Mouse (Mus musculus) kidney, adult 9 months (tissue): ENCODE measurements around the gene Lst1.
A peak's percentile ranks its signal among the peaks of the same experiment; 100 is the strongest.

Experiments used
- DNase-seq: peaks from one replicate; pipeline ENCODE4 v3.0.0; 2022

Lst1 gene

DNA sequence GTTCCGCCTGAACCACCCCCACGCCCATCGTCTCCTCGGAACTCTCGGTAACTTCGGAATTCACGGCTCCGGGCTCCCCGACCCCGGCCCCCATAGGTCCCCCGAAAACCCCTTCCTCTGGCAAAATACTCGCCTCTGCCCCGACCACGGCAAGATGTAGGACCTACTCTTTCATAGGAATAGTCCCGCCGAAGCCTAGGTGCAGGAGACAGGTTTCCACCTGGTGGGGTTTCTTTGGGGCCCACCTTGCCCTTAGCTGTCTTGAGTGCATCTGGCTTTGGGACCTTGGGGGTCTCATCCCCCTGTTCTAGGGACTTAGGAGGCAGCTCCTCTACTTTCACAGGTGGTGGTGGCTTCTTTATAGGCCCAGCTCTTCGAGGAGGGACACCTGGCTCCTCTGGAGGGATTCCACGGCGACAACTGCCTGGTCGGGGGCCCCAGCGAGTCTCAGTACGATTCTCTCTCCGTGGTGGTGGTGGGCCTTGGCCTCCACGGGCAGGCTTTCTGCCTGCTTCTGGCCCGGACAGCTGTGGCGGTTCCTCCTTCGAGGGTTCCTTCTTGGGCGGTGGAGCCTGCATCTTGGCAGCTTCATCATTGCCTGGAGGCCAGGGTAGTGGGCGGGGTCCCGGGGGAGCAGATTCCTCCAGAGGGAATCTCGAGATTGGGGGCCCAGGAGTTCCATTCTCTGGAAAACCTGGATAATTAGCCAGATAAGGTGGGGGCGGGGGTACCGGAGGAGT, 31.6 kb downstream of the Lst1 start:
- DNase-seq: no peak

DNA sequence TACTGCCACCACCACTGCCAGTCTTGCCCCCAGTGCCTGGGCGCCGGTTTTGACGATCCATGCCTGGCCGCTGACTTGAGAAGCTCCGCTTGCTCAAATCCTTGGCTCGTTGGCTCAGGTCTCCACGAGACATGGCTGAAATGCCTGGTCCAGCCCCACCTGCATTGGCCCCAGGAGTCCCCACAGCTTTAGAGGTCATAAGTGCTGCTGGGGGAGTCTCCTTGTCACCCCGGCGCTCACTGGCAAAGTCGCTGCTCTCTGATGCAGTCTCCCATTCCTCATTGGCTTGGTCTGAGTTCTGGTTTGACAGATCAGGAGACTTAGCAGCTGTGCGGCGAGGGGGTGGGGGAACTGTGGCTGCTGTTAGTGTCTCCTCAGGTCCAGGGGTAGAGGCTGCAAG, 32.8 kb downstream of the Lst1 start:
- no peak for DNase-seq

DNA sequence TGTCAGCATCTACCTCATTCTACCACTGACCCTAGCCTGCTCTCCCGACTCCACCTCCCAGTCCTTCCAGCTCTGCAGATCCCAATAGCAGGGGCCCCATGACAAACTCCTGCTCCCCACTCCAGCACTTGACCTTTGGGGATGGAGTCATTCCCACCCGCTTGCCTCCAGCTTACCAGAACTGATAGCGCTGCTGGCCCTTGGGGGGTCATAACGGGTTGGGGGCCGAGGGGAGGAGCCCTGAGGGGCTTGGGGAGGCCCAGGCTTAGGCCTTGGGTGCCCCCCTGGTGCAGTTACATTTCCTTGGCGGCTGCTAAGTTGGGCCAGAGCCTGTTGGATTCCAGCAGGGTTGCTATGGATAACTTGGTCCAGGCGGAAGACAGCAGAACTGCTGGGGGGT, 33.6 kb downstream of the Lst1 start:
- DNase-seq: no peak

DNA sequence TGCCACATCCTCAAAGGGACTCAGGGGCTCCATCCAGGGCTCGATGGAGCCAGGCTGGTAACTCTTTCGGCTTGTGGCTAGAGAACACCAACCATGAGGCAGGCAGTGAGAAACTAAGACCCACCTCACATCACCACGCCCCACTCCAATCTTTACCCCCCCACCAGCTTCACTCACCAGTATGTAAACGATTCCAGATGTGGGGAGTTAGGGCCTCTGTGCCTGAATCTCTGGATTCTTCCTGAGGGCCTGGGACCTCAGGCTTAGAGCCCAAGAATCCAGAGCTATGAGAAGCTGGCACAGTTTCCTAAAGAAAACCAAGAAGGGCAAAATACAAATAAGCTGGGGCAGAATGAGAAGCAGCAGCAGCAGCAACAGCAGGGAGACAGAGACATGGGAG, 34.3 kb downstream of the Lst1 start:
- no peak for DNase-seq

DNA sequence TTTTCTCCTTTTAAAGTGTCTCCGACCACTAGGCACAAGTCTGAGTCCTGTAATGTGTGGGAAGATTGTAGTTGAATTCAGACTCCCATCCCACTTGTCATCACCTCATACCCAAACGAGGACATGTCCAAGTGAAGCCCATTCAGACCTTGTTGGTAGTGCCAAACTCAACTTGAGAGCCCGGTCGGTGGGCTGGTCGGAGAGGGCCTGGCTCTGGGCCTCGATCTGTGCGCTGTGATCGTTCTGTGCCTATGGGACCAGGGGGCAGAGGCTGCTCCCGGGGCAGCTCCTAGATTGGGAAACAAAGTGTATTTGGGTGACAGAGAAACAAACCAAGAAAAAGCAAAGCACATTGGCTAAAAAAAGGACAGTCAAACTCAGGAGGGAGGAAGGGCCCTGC, 35.2 kb downstream of the Lst1 start:
- no peak for DNase-seq

DNA sequence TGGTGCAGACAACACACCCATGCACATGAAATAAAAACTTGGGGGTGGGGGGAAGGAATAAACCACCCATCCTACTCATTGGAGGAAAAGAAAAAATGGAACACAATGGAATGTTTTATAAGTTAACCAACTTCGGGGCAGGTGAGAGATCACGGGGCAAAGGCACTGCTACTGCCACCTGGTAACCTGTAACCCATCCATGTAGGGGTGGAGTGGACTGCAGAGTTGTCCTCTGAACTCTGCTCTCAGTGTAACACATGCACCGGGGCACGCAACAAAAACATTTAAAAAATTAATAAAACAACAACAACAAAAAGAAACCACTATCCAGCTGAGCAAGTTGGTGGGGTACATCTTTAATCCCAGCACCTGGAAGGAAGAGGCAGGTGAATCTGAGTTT, 36.1 kb downstream of the Lst1 start:
- peak; percentile 62 for DNase-seq

DNA sequence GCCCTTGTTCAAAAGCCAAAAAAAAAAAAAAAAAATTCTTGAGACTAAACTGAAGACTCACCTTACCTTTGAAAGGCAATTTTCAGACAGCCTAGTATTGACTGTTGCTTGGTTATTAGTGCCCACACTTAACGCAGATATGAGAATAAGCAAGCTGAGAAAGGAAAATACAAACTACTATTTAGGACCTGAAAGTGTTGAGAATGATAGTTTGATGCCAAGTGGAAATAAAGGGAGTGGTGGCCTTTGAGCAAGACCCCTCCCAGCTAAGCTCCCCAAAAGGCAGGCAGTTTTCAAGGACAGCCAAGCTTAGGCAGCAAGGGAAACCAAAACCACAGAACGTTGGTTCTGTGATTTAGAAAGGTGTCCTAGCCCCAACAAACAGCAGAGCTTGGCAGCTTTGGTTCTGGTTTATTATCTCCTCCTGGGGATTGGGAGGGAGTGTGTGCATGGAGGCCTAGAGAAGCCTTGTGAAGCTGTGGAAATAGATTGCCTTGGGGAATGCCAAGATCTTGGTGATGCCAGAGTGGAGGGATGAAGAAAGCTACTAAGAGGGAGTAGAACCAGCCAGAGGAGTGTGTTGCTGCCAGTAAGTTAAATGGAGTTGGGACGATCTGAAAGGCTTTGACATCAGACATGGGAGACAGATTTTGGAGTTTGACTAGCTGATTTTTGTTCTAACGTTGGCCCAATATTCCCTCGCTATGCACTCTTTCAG, 40.2 kb downstream of the Lst1 start:
- no peak for DNase-seq

DNA sequence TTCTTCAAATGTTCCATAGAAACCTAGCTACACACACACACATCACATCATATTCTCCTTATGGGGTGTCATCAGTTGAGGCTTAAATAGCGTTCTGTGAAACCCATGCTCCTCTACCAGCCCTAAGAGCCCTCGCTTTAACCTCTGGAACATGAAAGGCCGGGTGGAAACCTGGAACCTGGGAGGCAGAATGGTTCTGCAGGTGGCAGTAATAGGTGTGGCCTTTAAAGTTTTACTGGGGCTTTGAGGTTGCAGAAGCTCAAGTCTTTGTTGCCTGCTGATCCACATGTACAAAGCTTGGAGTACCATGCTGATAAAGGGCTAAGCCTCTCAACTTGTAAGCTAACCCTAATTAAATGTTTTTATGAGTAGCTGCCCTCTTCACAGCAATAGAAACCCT, 40.9 kb downstream of the Lst1 start:
- no peak for DNase-seq

DNA sequence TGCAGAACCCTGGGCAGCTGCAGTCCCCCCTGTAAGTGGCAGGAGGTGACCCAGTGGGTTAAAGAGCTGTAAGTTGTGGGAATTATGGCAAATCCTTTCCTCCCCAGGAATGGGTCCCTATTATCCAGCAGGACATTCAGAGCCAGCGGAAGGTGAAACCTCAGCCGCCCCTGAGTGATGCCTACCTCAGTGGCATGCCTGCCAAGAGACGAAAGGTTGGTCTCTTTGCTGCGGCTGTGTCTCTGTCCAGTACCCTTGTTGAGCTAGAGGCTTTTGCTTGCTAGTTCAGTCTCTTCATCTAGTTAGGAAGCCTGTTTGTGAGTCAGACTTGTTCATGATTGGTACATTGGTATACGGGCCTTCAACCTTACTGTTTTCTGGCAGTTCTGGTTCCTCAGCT, 42.1 kb downstream of the Lst1 start:
- no peak for DNase-seq

DNA sequence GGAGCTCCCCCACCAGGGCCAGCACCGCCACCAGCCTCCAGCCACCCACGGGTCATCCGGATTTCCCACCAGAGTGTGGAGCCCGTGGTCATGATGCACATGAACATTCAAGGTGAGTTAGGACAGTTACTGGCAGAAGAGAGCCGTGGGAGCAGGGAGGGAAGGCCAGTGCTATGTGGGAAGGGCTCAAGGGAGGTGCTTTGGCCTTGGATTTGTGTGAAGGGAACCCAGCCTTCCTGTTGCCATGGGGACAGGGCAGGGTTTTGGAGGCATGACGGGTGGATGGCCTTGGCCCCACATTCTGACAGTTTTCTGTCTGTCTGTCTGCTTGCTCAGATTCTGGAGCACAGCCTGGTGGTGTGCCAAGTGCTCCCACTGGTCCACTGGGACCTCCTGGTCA, 46.3 kb downstream of the Lst1 start:
- no peak for DNase-seq

DNA sequence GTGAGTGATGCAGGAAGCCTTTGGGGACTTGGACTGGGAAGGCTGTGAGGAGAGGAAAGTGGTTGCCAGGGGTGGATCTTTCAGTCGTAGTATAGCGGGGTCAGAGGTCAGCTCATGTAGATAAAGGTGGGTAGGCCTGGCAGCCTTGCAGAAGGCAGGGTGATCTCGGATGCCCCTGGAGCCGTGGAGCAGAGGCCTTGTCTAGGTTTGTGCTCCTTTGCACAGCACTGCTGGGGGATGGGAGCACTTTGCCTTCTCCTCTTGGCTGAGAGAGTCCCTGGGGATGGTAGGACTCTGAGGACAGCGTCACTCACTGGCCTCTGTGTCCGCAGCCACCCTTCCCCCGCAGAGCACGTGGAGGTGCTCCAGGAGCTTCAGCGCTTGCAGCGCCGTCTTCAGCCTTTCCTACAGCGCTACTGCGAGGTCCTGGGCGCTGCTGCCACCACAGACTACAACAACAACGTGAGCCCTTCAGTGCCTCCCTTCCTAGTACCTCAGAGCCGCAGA, 47.7 kb downstream of the Lst1 start:
- no peak for DNase-seq

DNA sequence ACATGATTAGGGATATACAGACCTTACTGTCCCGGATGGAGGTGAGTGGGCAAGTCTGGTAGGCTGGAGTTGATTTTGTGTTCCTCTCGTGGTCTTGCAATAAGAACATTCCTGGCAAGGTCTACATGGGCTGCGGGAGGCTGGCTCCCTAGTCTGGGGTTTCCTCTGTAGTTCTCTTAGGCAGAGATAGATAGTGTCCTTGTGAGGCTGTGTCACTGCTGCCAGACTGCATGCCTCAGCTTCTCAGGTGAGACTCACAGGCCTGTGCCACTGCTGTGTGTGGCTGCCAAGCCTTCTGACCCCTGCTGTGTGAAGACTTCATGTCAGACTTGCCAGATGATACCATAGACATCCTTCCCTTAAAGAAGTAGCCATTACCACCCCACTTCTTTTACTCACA, 49.0 kb downstream of the Lst1 start:
- no peak for DNase-seq

DNA sequence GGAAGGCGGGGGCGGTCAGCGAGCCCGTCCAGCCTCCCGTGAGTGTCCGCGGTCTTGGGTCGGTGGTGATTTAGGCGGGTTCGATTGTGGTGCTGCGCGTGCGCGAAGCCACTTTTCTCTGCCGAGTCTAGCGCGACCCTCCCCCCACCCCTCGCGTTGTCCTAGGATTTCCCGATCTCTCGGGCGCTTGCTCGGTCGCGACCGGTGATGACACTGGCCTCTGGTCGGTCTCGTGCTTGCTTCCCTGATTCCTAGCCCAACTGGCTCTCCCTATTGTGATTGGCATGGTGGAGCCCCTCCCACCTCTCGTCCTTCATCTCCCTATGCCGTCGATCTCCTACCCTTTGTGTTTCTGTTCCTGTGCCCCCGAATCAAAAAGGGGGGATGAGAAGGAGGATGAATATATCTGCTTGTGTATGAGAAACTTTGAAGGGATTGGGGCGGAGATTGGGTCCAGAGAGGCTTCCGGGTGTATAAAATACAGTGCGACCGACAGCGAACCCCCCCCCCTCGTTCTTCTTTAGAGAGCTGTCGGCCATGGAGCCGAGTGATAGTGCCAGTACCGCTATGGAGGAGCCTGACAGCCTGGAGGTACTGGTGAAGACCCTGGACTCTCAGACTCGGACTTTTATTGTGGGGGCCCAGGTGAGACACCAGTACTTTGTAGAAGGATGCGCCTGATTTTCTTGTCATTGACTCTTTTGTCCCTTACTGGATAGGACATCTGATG, 52.5 kb downstream of the Lst1 start:
- DNase-seq: no peak
